Mouse (Mus musculus) neural tube, postnatal 0 days (tissue): ENCODE measurements around the gene Ccdc105. TPM values are rescaled to one million over a fixed set of nuclear protein-coding genes. Genes with fewer than 3 reads are reported as not detected.

Experiments
- polyA plus RNA-seq: library from polyadenylated mRNA; unstranded; fragments of >200 nt; fragmentation: Nextera tagmentation; extraction: Ambion mirVana; gene quantifications from 2 replicates; pipeline ENCODE4 v1.2.1, GENCODE M21; 2015

The Ccdc105 gene
- 0.39 and 0.41 TPM in 2 replicates for polyA plus RNA-seq

GRCm38 (mm10) chr10:78752452-78753191, at the start of gene Ccdc105:
TSS of gene Ccdc105 (minus strand) at chr10:78753065.

DNA sequence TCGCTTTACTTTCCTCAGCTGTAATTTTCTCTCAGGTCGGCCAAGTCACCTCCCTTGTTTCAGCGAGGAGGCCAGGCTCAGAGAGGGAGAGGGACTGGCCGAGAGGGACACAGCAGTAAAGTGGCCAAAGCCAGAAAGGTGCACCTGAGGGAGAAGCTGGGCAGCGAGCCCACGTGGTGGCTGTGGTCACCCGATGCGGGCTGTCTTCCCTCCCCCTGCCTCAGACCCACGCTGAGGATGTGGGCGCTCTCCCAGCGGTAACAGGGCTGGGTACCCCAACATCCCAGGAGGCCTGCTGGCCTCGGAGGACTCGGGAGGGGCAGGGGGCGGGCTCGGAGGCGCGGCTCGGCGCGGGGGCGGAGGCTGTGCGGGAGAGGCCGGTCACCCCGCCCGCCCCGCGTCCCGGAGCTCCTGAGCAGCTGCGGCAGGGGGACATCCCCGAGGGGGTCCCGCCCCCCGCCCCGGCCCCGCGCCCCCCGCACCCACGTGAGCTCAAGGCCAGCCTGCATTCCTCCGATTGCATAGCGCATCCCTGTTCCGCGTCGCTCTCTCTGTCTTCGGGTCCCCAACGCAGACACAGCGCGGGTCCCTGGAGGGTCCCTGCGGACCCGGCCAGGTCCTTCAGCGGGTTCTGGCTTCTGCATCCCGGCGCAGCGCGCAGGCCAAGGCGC, 27.3 kb upstream of the Ccdc105 start, which contains the start of gene Slc1a6:
Gene Slc1a6, plus strand, starts transcription at position 516 of the 671 bp plus-strand sequence.

GRCm38 (mm10) chr10:78718056-78718455, 34.8 kb downstream of the Ccdc105 start, which contains the start of gene Casp14:
TSS of gene Casp14 (minus strand) at chr10:78718294.

Other genes starting within 250 kb of the Ccdc105 start
- not detected in 2 replicates for gene Olfr1358, start 235.6 kb downstream of the Ccdc105 start, polyA plus RNA-seq
- 71.4 and 73.8 TPM in 2 replicates for gene Ilvbl, start 178.7 kb downstream of the Ccdc105 start, polyA plus RNA-seq
- 3.4 and 3.8 TPM in 2 replicates for gene Syde1, start 161.1 kb downstream of the Ccdc105 start, polyA plus RNA-seq
- gene Olfr1357, start 135.0 kb downstream of the Ccdc105 start, polyA plus RNA-seq: not detected in 2 replicates
- gene Casp14, start 34.8 kb downstream of the Ccdc105 start, polyA plus RNA-seq: not detected in 2 replicates
- 43.3 and 52.0 TPM in 2 replicates for gene Slc1a6, start 27.4 kb upstream of the Ccdc105 start, polyA plus RNA-seq
- not detected in 2 replicates for gene Olfr1356, start 99.1 kb upstream of the Ccdc105 start, polyA plus RNA-seq
- not detected in 2 replicates for gene Olfr1355, start 122.5 kb upstream of the Ccdc105 start, polyA plus RNA-seq
- gene Olfr1354, start 160.1 kb upstream of the Ccdc105 start, polyA plus RNA-seq: not detected in 2 replicates
- gene Olfr8, start 197.6 kb upstream of the Ccdc105 start, polyA plus RNA-seq: not detected in 2 replicates
- not detected in 2 replicates for gene Olfr1353, start 210.2 kb upstream of the Ccdc105 start, polyA plus RNA-seq
- not detected in 2 replicates for gene Olfr1352, start 228.0 kb upstream of the Ccdc105 start, polyA plus RNA-seq